Mouse (Mus musculus) liver, embryonic 12.5 days (tissue): ENCODE results near the gene N4bp2. TPM values are rescaled to one million over a fixed set of nuclear protein-coding genes. Genes with fewer than 3 reads are reported as not detected.

Experiments
- ATAC-seq: fragments of 200-750 bp; cut with Nextera tagmentation; 2 replicates; pipeline ENCODE4 v1.8.0; 2017; ENCODE audit warnings: moderate number of reproducible peaks, mild to moderate bottlenecking, moderate library complexity
- H3K27ac ChIP-seq: fragments of 300-500 bp; sonication (generic); 2 replicates; pipeline ENCODE4 v1.5.1; 2016; ENCODE audit warnings: mild to moderate bottlenecking
- H3K27me3 ChIP-seq: fragments of 300-500 bp; sonication (generic); replicated peaks from 2 replicates; pipeline ENCODE4 v1.6.1; 2016; ENCODE audit warnings: mild to moderate bottlenecking, moderate library complexity
- H3K36me3 ChIP-seq: fragments of 300-500 bp; sonication (generic); 2 replicates; pipeline ENCODE4 v1.6.1; 2016; ENCODE audit warnings: mild to moderate bottlenecking, moderate library complexity
- H3K4me1 ChIP-seq: fragments of 300-500 bp; sonication (generic); 2 replicates; pipeline ENCODE4 v1.6.1; 2016
- H3K4me2 ChIP-seq: fragments of 300-500 bp; sonication (generic); 2 replicates; pipeline ENCODE4 v1.6.1; 2016; ENCODE audit warnings: mild to moderate bottlenecking, moderate library complexity
- H3K4me3 ChIP-seq: fragments of 300-500 bp; sonication (generic); 2 replicates; pipeline ENCODE4 v1.5.1; 2016; ENCODE audit warnings: mild to moderate bottlenecking, moderate library complexity
- H3K9ac ChIP-seq: fragments of 300-500 bp; sonication (generic); 2 replicates; pipeline ENCODE4 v1.6.1; 2016; ENCODE audit warnings: mild to moderate bottlenecking, moderate library complexity
- H3K9me3 ChIP-seq: fragments of 300-500 bp; sonication (generic); replicated peaks from 2 replicates; pipeline ENCODE4 v1.6.1; 2016; ENCODE audit warnings: mild to moderate bottlenecking, moderate library complexity
- WGBS: fragments of 180-500 bp; shearing (Covaris S2); methylation state at CpG from one replicate; pipeline ENCODE4 v1.1.7; 2016; ENCODE audit not compliant: insufficient replicate concordance; 5-methylcytosine and 5-hydroxymethylcytosine counted together
- polyA plus RNA-seq: library from polyadenylated mRNA; unstranded; fragments of >200 nt; fragmentation: Nextera tagmentation; extraction: Ambion mirVana; gene quantifications from 2 replicates; pipeline ENCODE4 v1.2.1, GENCODE M21; 2016

N4bp2 gene
- polyA plus RNA-seq, 1 experiment from 2014 or later, result 18.5 TPM

- 65% methylated on average over 3 of the region's 3 CpGs for WGBS
- H3K27me3 ChIP-seq, result no peaks in the 10 kb centered on the region
- H3K9ac ChIP-seq, result peak overlapping the region; percentile 4; the same call in 1 of the 2 replicates
- H3K4me2 ChIP-seq, result peak overlapping the region; percentile 40; the same call in 1 of the 2 replicates
- H3K36me3 ChIP-seq, result peaks cover 83% of the 10 kb centered on the region
- no peaks in the 10 kb centered on the region for H3K9me3 ChIP-seq
- H3K27ac ChIP-seq, result peak overlapping the region; percentile 69
- peaks cover 20% of the 10 kb centered on the region for H3K4me1 ChIP-seq
- ATAC-seq, result no peak
- H3K4me3 ChIP-seq, result no peak overlapping the region
Observed at GRCm38 (mm10) chr5:65794702-65795101, 31.4 kb downstream of the N4bp2 start.

GRCm38 (mm10) chr5:65795293-65795993 is 32.1 kb downstream of the N4bp2 start:
- H3K27ac ChIP-seq, result peak overlapping the region; percentile 69
- 40% methylated on average over 9 of the region's 9 CpGs for WGBS
- peaks cover 81% of the 10 kb centered on the region for H3K36me3 ChIP-seq

GRCm38 (mm10) chr5:65795994-65796298 is 32.6 kb downstream of the N4bp2 start:
- Histone ChIP-seq H3K9me3 (no peaks in the 10 kb centered on the region), H3K27ac (peak overlapping the region; percentile 69), H3K36me3 (peaks cover 79% of the 10 kb centered on the region), H3K4me1 (peaks cover 20% of the 10 kb centered on the region), H3K4me2 (peak overlapping the region; percentile 40), H3K4me3 (no peak overlapping the region), H3K27me3 (no peaks in the 10 kb centered on the region), H3K9ac (peak overlapping the region; percentile 15; the same call in 1 of the 2 replicates)
- ATAC-seq, result peak; percentile 38
- WGBS, result 66% methylated on average over 1 of the region's 1 CpGs

More at GRCm38 (mm10) chr5:65795293-65795993, 32.1 kb downstream of the N4bp2 start:
- Histone ChIP-seq H3K4me2 (peak overlapping the region; percentile 40), H3K9ac (peak overlapping the region; percentile 15), H3K27me3 (no peaks in the 10 kb centered on the region), H3K4me1 (peaks cover 20% of the 10 kb centered on the region), H3K9me3 (no peaks in the 10 kb centered on the region), H3K4me3 (no peak overlapping the region)
- ATAC-seq, result peak; percentile 92

GRCm38 (mm10) chr5:65823601-65824133 is 60.3 kb downstream of the N4bp2 start:
- ATAC-seq, result no peak
- Histone ChIP-seq H3K36me3 (peaks cover 77% of the 10 kb centered on the region), H3K4me1 (no peaks in the 10 kb centered on the region), H3K27ac (no peak overlapping the region), H3K9me3 (no peaks in the 10 kb centered on the region), H3K9ac (no peak overlapping the region), H3K4me2 (no peak overlapping the region), H3K27me3 (no peaks in the 10 kb centered on the region), H3K4me3 (no peak overlapping the region)
- WGBS, result 72% methylated on average over 5 of the region's 5 CpGs

GRCm38 (mm10) chr5:65826476-65826875 is 63.2 kb downstream of the N4bp2 start:
- H3K36me3 ChIP-seq, result peaks cover 57% of the 10 kb centered on the region
- no peak overlapping the region for H3K27ac ChIP-seq
- no peaks in the 10 kb centered on the region for H3K9me3 ChIP-seq
- peaks cover under 1% of the 10 kb centered on the region; the same call in 1 of the 2 replicates for H3K4me1 ChIP-seq
- no peak overlapping the region for H3K9ac ChIP-seq
- no peak for ATAC-seq
- no peak overlapping the region for H3K4me2 ChIP-seq
- H3K27me3 ChIP-seq, result no peaks in the 10 kb centered on the region
- 81% methylated on average over 4 of the region's 4 CpGs for WGBS
- no peak overlapping the region for H3K4me3 ChIP-seq

GRCm38 (mm10) chr5:65827102-65827501 is 63.8 kb downstream of the N4bp2 start:
- H3K4me1 ChIP-seq, result peaks cover 6% of the 10 kb centered on the region
- 84% methylated on average over 8 of the region's 8 CpGs for WGBS
- ATAC-seq, result no peak
- no peaks in the 10 kb centered on the region for H3K9me3 ChIP-seq
- H3K27ac ChIP-seq, result no peak overlapping the region
- peaks cover 53% of the 10 kb centered on the region for H3K36me3 ChIP-seq
- no peak overlapping the region for H3K4me2 ChIP-seq
- no peak overlapping the region for H3K4me3 ChIP-seq
- H3K9ac ChIP-seq, result no peak overlapping the region
- no peaks in the 10 kb centered on the region for H3K27me3 ChIP-seq

- peaks cover 7% of the 10 kb centered on the region for H3K4me1 ChIP-seq
- ATAC-seq, result no peak
- H3K9me3 ChIP-seq, result no peaks in the 10 kb centered on the region
- no peak overlapping the region for H3K27ac ChIP-seq
- 78% methylated on average over 5 of the region's 5 CpGs for WGBS
- H3K4me3 ChIP-seq, result no peak overlapping the region
- no peaks in the 10 kb centered on the region for H3K27me3 ChIP-seq
- peaks cover 47% of the 10 kb centered on the region for H3K36me3 ChIP-seq
- no peak overlapping the region for H3K9ac ChIP-seq
- H3K4me2 ChIP-seq, result no peak overlapping the region
Observed at GRCm38 (mm10) chr5:65828261-65828660, 64.9 kb downstream of the N4bp2 start.

- ATAC-seq, result no peak
- Histone ChIP-seq H3K27ac (no peak overlapping the region), H3K9me3 (no peaks in the 10 kb centered on the region), H3K9ac (no peak overlapping the region), H3K4me1 (peaks cover 7% of the 10 kb centered on the region), H3K4me2 (no peak overlapping the region), H3K27me3 (no peaks in the 10 kb centered on the region), H3K4me3 (no peak overlapping the region), H3K36me3 (peaks cover 40% of the 10 kb centered on the region)
- WGBS, result 76% methylated on average over 2 of the region's 2 CpGs
Observed at GRCm38 (mm10) chr5:65829059-65829458, 65.7 kb downstream of the N4bp2 start.

- 60% methylated on average over 11 of the region's 11 CpGs for WGBS
- no peak overlapping the region for H3K27ac ChIP-seq
- H3K27me3 ChIP-seq, result no peaks in the 10 kb centered on the region
- H3K4me1 ChIP-seq, result peaks cover 7% of the 10 kb centered on the region
- H3K9ac ChIP-seq, result no peak overlapping the region
- ATAC-seq, result no peak
- no peaks in the 10 kb centered on the region for H3K9me3 ChIP-seq
- H3K4me3 ChIP-seq, result no peak overlapping the region
- H3K4me2 ChIP-seq, result no peak overlapping the region
- H3K36me3 ChIP-seq, result peaks cover 18% of the 10 kb centered on the region
Observed at GRCm38 (mm10) chr5:65831917-65832618, 68.7 kb downstream of the N4bp2 start.

GRCm38 (mm10) chr5:65833092-65833491 is 69.8 kb downstream of the N4bp2 start:
- Histone ChIP-seq H3K4me2 (no peak overlapping the region), H3K27me3 (no peaks in the 10 kb centered on the region), H3K9ac (no peak overlapping the region), H3K36me3 (peaks cover 15% of the 10 kb centered on the region; the same call in 1 of the 2 replicates), H3K4me1 (peaks cover 7% of the 10 kb centered on the region), H3K27ac (no peak overlapping the region), H3K9me3 (no peaks in the 10 kb centered on the region), H3K4me3 (no peak overlapping the region)
- WGBS, result 74% methylated on average over 3 of the region's 3 CpGs
- ATAC-seq, result no peak

- no peak for ATAC-seq
Observed at GRCm38 (mm10) chr5:65833766-65834498, 70.6 kb downstream of the N4bp2 start.

More at GRCm38 (mm10) chr5:65833766-65834498, 70.6 kb downstream of the N4bp2 start:
- H3K9me3 ChIP-seq, result no peaks in the 10 kb centered on the region
- H3K27me3 ChIP-seq, result no peaks in the 10 kb centered on the region
- no peak overlapping the region for H3K4me3 ChIP-seq
- H3K27ac ChIP-seq, result no peak overlapping the region
- no peak overlapping the region for H3K9ac ChIP-seq
- H3K36me3 ChIP-seq, result peaks cover 15% of the 10 kb centered on the region; the same call in 1 of the 2 replicates
- peaks cover 7% of the 10 kb centered on the region for H3K4me1 ChIP-seq
- WGBS, result 80% methylated on average over 8 of the region's 8 CpGs
- no peak overlapping the region for H3K4me2 ChIP-seq
